Mouse (Mus musculus): ENCODE results near the gene Kmt5c.

DNA sequence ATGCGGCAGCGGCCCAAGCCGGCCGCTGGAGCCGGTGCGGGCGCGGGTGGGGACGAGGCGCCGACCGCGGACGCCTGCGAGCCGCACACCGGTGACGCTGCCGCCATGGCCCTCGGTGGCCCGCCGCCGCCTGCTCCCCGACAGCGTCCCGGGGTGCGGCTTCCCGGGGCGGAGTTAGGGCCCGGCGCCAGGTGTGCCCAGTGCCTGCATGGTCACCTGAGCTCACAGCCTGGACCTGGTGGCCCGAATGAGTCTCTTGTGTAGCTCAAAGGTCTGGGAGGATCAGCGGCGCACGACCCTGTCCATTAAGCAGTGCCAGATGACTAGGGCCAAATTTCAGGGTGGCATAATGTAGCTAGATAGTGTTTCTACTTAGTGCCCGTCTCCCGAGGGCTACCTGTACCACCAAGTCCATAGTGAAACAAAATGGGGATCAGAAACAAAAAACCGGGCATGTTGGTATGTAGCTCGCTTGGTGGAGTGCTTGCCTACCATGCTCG lies 49.6 kb downstream of the Kmt5c start, which contains the start of gene Tmem238:
- 0 out of 2 replicates have a peak, but pooled peaks have one; percentile 19 for TF ChIP-seq POLR2A (IDR thresholded peaks at IDR 0.05; ENCODE audit: extremely low read depth, insufficient read depth, low read length)
- no peak for TF ChIP-seq CTCF (IDR thresholded peaks at IDR 0.05; ENCODE audit: low read depth, low read length)

Measured in liver, adult 2 months (tissue).